Mouse (Mus musculus): Measurements from ENCODE around the gene Nr1h4. TPM values are rescaled to one million over a fixed set of nuclear protein-coding genes. Genes with fewer than 3 reads are reported as not detected.

Nr1h4 gene
- total RNA-seq, 2 experiments from 2014 or later = 0.17 to 0.42 TPM

Other genes with a start within 250 kb of the Nr1h4 start
- 1 to 10 TPM; 7.0 to 7.9 TPM for gene Ano4, start 188.8 kb downstream of the Nr1h4 start, total RNA-seq (2021)
- gene Gas2l3, start 89.6 kb downstream of the Nr1h4 start, total RNA-seq (2021) = 1 to 10 TPM; 1.6 to 3.8 TPM
- gene Slc17a8, start 87.7 kb upstream of the Nr1h4 start, total RNA-seq (2021) = not detected
- 10 to 100 TPM; 14.9 to 16.3 TPM for gene Scyl2, start 152.7 kb upstream of the Nr1h4 start, total RNA-seq (2021)
- 10 to 100 TPM; 11.5 to 12.2 TPM for gene Actr6, start 198.7 kb upstream of the Nr1h4 start, total RNA-seq (2021)
- 10 to 100 TPM; 23.0 to 25.0 TPM for gene Uhrf1bp1l, start 211.4 kb upstream of the Nr1h4 start, total RNA-seq (2021)

Measured in heart, postnatal 25 days (tissue).